Mouse (Mus musculus) liver, adult 2 months (tissue): Measurements from ENCODE around the gene Col18a1. TPM values are rescaled to one million over a fixed set of nuclear protein-coding genes. Genes with fewer than 3 reads are reported as not detected.
A peak's percentile ranks its signal among the peaks of the same experiment; 100 is the strongest.

Experiments used
- DNase-seq: peaks from one replicate; pipeline ENCODE4 v3.0.0-alpha.2; 2011; ENCODE audit warnings: low read depth, low spot score; ENCODE audit errors: extremely low read depth
- H3K27ac ChIP-seq: fragments of 200-500 bp; replicated peaks from 2 replicates; pipeline ENCODE4 v1.5.1; 2012; ENCODE audit warnings: low read depth, mild to moderate bottlenecking, control low read depth, inconsistent platforms, low read length; ENCODE audit not compliant: insufficient read depth
- H3K27me3 ChIP-seq: fragments of 200-500 bp; 2 replicates; pipeline ENCODE4 v1.6.1; 2012; ENCODE audit warnings: mild to moderate bottlenecking, moderate library complexity, low read length, inconsistent platforms; ENCODE audit not compliant: control insufficient read depth, insufficient read depth
- H3K36me3 ChIP-seq: fragments of 200-500 bp; 2 replicates; pipeline ENCODE4 v1.6.1; 2012; ENCODE audit warnings: low read length, inconsistent platforms; ENCODE audit not compliant: control insufficient read depth, insufficient read depth
- H3K4me1 ChIP-seq: fragments of 200-500 bp; 2 replicates; pipeline ENCODE4 v1.6.1; 2011; ENCODE audit warnings: low read length; ENCODE audit not compliant: control insufficient read depth, insufficient read depth
- H3K4me3 ChIP-seq: fragments of 200-500 bp; 2 replicates; pipeline ENCODE4 v1.5.1; 2011; ENCODE audit warnings: low read depth, mild to moderate bottlenecking, control low read depth, low read length, moderate library complexity; ENCODE audit not compliant: insufficient read depth
- H3K79me2 ChIP-seq: fragments of 200-500 bp; 2 replicates; pipeline ENCODE4 v1.6.1; 2012; ENCODE audit warnings: inconsistent platforms, mild to moderate bottlenecking, low read length, moderate library complexity; ENCODE audit not compliant: control insufficient read depth, insufficient read depth
- H3K9ac ChIP-seq: fragments of 200-500 bp; 2 replicates; pipeline ENCODE4 v1.6.1; 2012; ENCODE audit warnings: low read depth, mild to moderate bottlenecking, control low read depth, inconsistent platforms, low read length
- CTCF ChIP-seq: fragments of 200-500 bp; IDR thresholded peaks from 2 replicates; pipeline ENCODE4 v1.5.1; 2011; ENCODE audit warnings: low read depth, low read length, control low read depth
- POLR2A ChIP-seq: fragments of 200-500 bp; IDR thresholded peaks from 2 replicates; pipeline ENCODE4 v1.6.1; 2011; ENCODE audit warnings: low read length, control low read depth; ENCODE audit not compliant: insufficient read depth; ENCODE audit errors: extremely low read depth
- WGBS: fragments of 180-500 bp; shearing (Covaris S2); methylation state at CpG from one replicate; pipeline ENCODE4 v1.1.7; 2018; 5-methylcytosine and 5-hydroxymethylcytosine counted together
- polyA plus RNA-seq: library from polyadenylated mRNA; depleted of rRNA; stranded (reverse); fragments of >200 nt; gene quantifications from 2 replicates; pipeline ENCODE4 v1.2.3, GENCODE M21; 2012
- total RNA-seq: library from RNA; depleted of rRNA; stranded (reverse); fragments of >200 nt; gene quantifications from 2 replicates; pipeline ENCODE4 v1.2.3, GENCODE M21; 2014

Col18a1 gene
- total and polyA plus RNA-seq, 2 experiments: 260 to 452 TPM

DNA sequence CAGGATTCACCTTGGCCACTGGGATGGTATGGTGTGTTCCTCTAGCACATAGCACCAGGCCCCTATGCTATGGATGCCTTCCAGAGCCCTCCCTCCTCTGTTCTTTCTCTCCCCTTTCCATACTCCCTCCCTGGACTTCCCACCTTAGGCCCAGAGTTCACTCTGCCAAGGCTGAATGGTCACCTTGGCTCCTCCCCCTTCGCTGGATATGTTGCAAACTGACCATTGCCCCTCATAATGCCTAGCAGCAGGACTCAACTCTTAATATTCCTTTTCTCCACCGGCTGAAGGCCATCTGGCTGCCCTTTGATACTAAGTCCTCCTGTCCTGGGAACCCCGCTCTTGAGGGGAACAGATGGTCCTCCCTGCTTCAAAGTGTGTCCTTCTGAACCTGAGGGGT lies 139.4 kb downstream of the Col18a1 start:
- H3K36me3 ChIP-seq: no peaks in the 10 kb centered on the region
- no peak overlapping the region for H3K4me3 ChIP-seq
- peak; percentile 51 for DNase-seq
- peaks cover 9% of the 10 kb centered on the region; the same call in 1 of the 2 replicates for H3K4me1 ChIP-seq
- TF ChIP-seq CTCF (no peak), POLR2A (no peak)
- H3K27me3 ChIP-seq: no peaks in the 10 kb centered on the region
- H3K9ac ChIP-seq: no peak overlapping the region
- H3K27ac ChIP-seq: no peak overlapping the region
- H3K79me2 ChIP-seq: no peaks in the 10 kb centered on the region
- WGBS: 69% methylated on average over 3 of the region's 3 CpGs

- H3K79me2 ChIP-seq: no peaks in the 10 kb centered on the region
- TF ChIP-seq POLR2A: no peak
- TF ChIP-seq CTCF: no peak
- no peak overlapping the region for H3K4me3 ChIP-seq
- DNase-seq: no peak
- H3K9ac ChIP-seq: no peak overlapping the region
- no peak overlapping the region for H3K27ac ChIP-seq
- WGBS: 81% methylated on average over 5 of the region's 5 CpGs
- H3K27me3 ChIP-seq: no peaks in the 10 kb centered on the region
- H3K36me3 ChIP-seq: no peaks in the 10 kb centered on the region
- H3K4me1 ChIP-seq: peaks cover 12% of the 10 kb centered on the region
Observed at GRCm38 (mm10) chr10:77024231-77024630, 142.1 kb downstream of the Col18a1 start.

GRCm38 (mm10) chr10:77022301-77023130 lies 143.8 kb downstream of the Col18a1 start:
- peak overlapping the region; percentile 78 for H3K27ac ChIP-seq
- DNase-seq: peak; percentile 95
- no peaks in the 10 kb centered on the region for H3K27me3 ChIP-seq
- H3K79me2 ChIP-seq: no peaks in the 10 kb centered on the region
- no peak overlapping the region for H3K4me3 ChIP-seq
- WGBS: 18% methylated on average over 13 of the region's 13 CpGs
- no peak overlapping the region for H3K9ac ChIP-seq
- TF ChIP-seq CTCF (no peak), POLR2A (no peak)
- H3K4me1 ChIP-seq: peaks cover 15% of the 10 kb centered on the region
- H3K36me3 ChIP-seq: no peaks in the 10 kb centered on the region

- Histone ChIP-seq H3K4me1 (peaks cover 17% of the 10 kb centered on the region), H3K27me3 (no peaks in the 10 kb centered on the region), H3K9ac (0 out of 2 replicates have a peak overlapping the region, but pooled peaks have one; percentile 3), H3K4me3 (no peak overlapping the region), H3K79me2 (no peaks in the 10 kb centered on the region), H3K27ac (peak overlapping the region; percentile 8), H3K36me3 (no peaks in the 10 kb centered on the region)
- peak; percentile 63 for DNase-seq
- 32% methylated on average over 17 of the region's 17 CpGs for WGBS
- TF ChIP-seq CTCF (peak; percentile 98), POLR2A (no peak)
Observed at GRCm38 (mm10) chr10:77021399-77022052, 144.8 kb downstream of the Col18a1 start.

DNA sequence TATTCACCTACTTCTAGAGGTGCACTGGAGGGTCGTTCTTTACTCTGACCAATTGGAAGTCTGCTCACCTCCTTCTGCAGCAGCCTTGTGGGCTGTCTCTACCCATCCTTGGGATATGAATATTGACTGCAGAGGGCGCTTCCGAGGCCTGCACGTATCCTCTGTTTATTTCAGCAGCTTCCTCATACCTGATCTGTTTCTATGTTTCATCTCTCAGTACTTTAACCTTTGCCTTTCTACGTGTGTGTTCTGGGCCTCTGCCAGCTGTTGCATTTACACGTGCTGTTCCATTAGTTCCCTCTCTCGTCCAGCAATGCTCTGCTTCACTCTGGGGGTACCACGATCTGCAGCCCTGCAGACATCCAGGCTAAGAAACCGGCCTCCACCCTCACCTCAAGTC lies 148.7 kb downstream of the Col18a1 start:
- DNase-seq: peak; percentile 84
- WGBS: 24% methylated on average over 9 of the region's 9 CpGs
- Histone ChIP-seq H3K79me2 (no peaks in the 10 kb centered on the region), H3K27me3 (no peaks in the 10 kb centered on the region), H3K27ac (no peak overlapping the region), H3K36me3 (no peaks in the 10 kb centered on the region), H3K4me3 (no peak overlapping the region), H3K4me1 (peaks cover 10% of the 10 kb centered on the region), H3K9ac (no peak overlapping the region)
- TF ChIP-seq CTCF (no peak; the same call in 1 of the 2 replicates), POLR2A (no peak)
